Mouse (Mus musculus) C2C12 (cell line): ENCODE results near the gene Clstn2. TPM values are rescaled to one million over a fixed set of nuclear protein-coding genes. Genes with fewer than 3 reads are reported as not detected.

ENCODE experiments used
- H3K27me3 ChIP-seq: one replicate; pipeline ENCODE4 v1.6.1; 2011; ENCODE audit not compliant: control insufficient read depth, insufficient read depth, insufficient read length
- H3K36me3 ChIP-seq: one replicate; pipeline ENCODE4 v1.6.1; 2011; ENCODE audit not compliant: control insufficient read depth, insufficient read depth
- H3K4me3 ChIP-seq: one replicate; pipeline ENCODE4 v1.5.1; 2011; ENCODE audit warnings: mild to moderate bottlenecking, control low read depth; ENCODE audit not compliant: poor library complexity, insufficient read depth, severe bottlenecking
- H3K79me2 ChIP-seq: one replicate; pipeline ENCODE4 v1.6.1; 2011; ENCODE audit not compliant: control insufficient read depth, insufficient read depth
- H3K79me3 ChIP-seq: one replicate; pipeline ENCODE4 v1.6.1; 2011; ENCODE audit warnings: low read depth, control low read depth
- H3ac ChIP-seq: one replicate; pipeline ENCODE3; 2011; ENCODE audit warnings: low read depth; ENCODE audit not compliant: control insufficient read depth, insufficient read length
- CEBPB ChIP-seq: IDR thresholded peaks from one replicate; pipeline ENCODE4 v1.6.1; 2011; ENCODE audit warnings: low read depth, mild to moderate bottlenecking, control low read depth, moderate library complexity
- CTCF ChIP-seq: IDR thresholded peaks from one replicate; pipeline ENCODE4 v1.5.1; 2011; ENCODE audit not compliant: control insufficient read depth, insufficient read depth, insufficient read length
- FOSL1 ChIP-seq: IDR thresholded peaks from one replicate; pipeline ENCODE4 v1.8.0; 2011; ENCODE audit warnings: mild to moderate bottlenecking, low read length; ENCODE audit not compliant: poor library complexity, insufficient read depth, severe bottlenecking
- MAX ChIP-seq: IDR thresholded peaks from one replicate; pipeline ENCODE4 v1.6.1; 2011; ENCODE audit warnings: mild to moderate bottlenecking, control low read depth
- MYOD1 ChIP-seq: IDR thresholded peaks from one replicate; pipeline ENCODE4 v1.6.1; 2011; ENCODE audit warnings: low read depth; ENCODE audit not compliant: control insufficient read depth, insufficient read length
- MYOG ChIP-seq: IDR thresholded peaks from one replicate; pipeline ENCODE4 v1.6.1; 2011; ENCODE audit not compliant: control insufficient read depth, insufficient read length; ENCODE audit errors: extremely low read depth
- USF1 ChIP-seq: IDR thresholded peaks from one replicate; pipeline ENCODE4 v1.6.1; 2011; ENCODE audit warnings: low read depth, mild to moderate bottlenecking, control low read depth, moderate library complexity
- polyA plus RNA-seq: library from polyadenylated mRNA; unstranded; fragments of >200 nt; fragmentation: generic; extraction: Trizol; gene quantifications from one replicate; pipeline ENCODE4 v1.2.1, GENCODE M21; 2012; ENCODE audit warnings: missing spikeins

The Clstn2 gene
- polyA plus RNA-seq, 1 experiment, result 0.01 TPM

DNA sequence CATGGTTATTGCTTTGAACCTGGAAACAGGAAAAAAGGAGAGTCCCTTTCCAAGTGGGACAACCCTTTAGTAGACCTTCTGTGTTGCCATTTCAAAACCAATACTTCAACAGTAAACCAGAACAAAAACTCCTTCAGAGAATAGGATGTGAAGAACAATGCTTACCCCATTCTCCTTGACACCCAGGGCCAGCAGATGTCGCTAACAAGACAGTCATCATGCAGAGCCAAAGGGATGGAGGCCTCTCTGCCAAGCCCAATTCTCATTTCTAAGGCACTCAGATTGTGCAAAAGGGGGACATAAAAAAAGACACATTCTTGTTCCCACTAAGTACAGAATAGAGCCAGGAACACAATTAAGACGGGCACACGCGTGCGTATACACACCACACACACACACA is 16.4 kb downstream of the Clstn2 start:
- Histone ChIP-seq H3K79me3 (no peaks in the 10 kb centered on the region), H3K36me3 (no peaks in the 10 kb centered on the region), H3K27me3 (no peaks in the 10 kb centered on the region), H3K79me2 (no peaks in the 10 kb centered on the region), H3ac (no peak overlapping the region), H3K4me3 (no peak overlapping the region)
- TF ChIP-seq MYOG, result no peak
- no peak for TF ChIP-seq MYOD1
- TF ChIP-seq USF1, result no peak
- no peak for TF ChIP-seq CTCF
- no peak for TF ChIP-seq CEBPB
- TF ChIP-seq FOSL1, result no peak
- TF ChIP-seq MAX, result no peak

DNA sequence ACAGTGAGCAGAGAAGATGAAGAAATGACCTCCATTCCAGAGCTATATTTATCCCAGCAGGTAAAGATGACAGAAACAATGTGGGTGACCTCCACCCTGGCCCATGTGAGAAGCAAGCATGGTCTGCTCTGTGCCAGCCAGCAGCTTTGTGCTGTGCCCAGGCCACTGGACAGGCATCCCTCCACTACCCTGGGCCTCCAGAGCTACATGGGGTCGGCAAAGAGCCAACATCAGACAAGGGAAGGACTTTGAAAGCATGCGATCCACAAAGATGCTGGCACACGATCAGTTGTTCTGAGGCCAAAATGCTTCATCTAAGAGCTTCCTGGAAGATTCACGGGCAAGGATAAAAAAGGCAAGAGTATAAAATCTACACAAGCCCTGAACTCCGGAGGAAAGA is 36.6 kb downstream of the Clstn2 start:
- Histone ChIP-seq H3K4me3 (no peak overlapping the region), H3K27me3 (no peaks in the 10 kb centered on the region), H3K79me2 (no peaks in the 10 kb centered on the region), H3K36me3 (no peaks in the 10 kb centered on the region), H3ac (no peak overlapping the region), H3K79me3 (no peaks in the 10 kb centered on the region)
- TF ChIP-seq MYOD1 (no peak), CTCF (no peak), MAX (no peak), USF1 (no peak), CEBPB (no peak), MYOG (no peak), FOSL1 (no peak)

DNA sequence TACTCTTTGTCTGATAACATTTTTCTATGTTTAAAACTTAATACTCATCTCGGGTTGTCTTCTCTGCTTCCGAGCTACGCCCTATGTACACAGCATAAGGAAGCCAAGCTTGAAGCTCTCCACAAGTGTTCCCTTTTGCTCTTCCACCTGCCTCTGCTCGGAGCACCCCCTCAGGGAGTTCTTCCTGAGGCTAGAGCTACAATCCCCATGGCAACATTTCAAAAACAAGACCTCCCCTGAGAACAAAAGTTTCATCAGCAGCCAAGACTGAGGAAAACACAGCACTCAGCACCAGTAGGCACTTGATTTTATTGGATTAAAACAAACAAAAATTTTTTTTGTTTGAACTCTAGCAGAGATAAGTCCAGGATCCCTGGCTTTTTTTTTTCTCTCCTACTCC is 37.3 kb downstream of the Clstn2 start:
- TF ChIP-seq MYOD1 (no peak), MAX (no peak), MYOG (no peak), USF1 (no peak), CTCF (no peak), FOSL1 (no peak), CEBPB (no peak)
- H3ac ChIP-seq, result no peak overlapping the region
- H3K79me3 ChIP-seq, result no peaks in the 10 kb centered on the region
- no peaks in the 10 kb centered on the region for H3K36me3 ChIP-seq
- no peaks in the 10 kb centered on the region for H3K79me2 ChIP-seq
- H3K27me3 ChIP-seq, result no peaks in the 10 kb centered on the region
- H3K4me3 ChIP-seq, result no peak overlapping the region

DNA sequence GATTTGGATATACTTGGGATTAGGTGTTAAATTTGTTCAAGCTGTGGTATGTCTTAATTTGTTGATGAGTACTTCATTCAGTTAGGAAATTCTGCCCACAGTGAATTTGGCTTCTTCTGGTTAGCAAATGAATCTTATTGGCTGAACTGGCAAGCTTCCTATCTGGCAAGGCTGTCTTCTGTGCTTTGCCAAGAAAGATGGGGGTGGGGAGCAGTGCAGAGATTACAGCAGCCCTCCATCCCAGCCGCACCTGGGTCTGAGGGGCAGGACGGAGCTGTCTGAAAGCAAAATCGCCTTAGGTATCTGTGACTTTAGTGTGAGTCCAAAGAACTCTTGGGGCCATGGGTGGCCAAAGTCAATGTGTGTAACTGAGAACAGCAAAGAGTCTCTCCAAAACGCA is 40.9 kb downstream of the Clstn2 start:
- no peaks in the 10 kb centered on the region for H3K79me3 ChIP-seq
- no peak overlapping the region for H3K4me3 ChIP-seq
- no peaks in the 10 kb centered on the region for H3K36me3 ChIP-seq
- no peak overlapping the region for H3ac ChIP-seq
- no peaks in the 10 kb centered on the region for H3K79me2 ChIP-seq
- no peaks in the 10 kb centered on the region for H3K27me3 ChIP-seq
- no peak for TF ChIP-seq CTCF
- TF ChIP-seq MAX, result no peak
- TF ChIP-seq CEBPB, result no peak
- TF ChIP-seq MYOD1, result no peak
- no peak for TF ChIP-seq FOSL1
- TF ChIP-seq MYOG, result no peak
- no peak for TF ChIP-seq USF1

DNA sequence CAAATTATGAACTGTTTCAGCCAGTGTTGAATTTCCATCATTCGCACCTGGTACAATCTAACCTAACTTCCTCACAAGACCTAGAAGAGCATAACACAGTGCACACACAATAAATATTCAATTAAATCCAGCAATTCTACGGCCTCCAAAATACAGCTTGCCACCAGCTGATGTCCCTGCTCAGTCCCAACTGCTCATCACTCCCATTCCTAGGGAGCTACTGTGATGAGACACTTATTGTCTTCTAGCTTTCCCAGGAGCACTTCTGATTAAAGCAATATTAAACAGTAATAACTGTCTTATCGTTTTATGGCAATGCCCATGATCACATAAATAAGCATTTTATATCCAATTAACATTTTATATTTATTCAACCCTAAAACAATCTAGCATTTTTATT is 55.6 kb downstream of the Clstn2 start:
- Histone ChIP-seq H3K4me3 (no peak overlapping the region), H3K36me3 (no peaks in the 10 kb centered on the region), H3K79me2 (no peaks in the 10 kb centered on the region), H3K79me3 (no peaks in the 10 kb centered on the region), H3K27me3 (no peaks in the 10 kb centered on the region), H3ac (no peak overlapping the region)
- no peak for TF ChIP-seq USF1
- TF ChIP-seq FOSL1, result no peak
- no peak for TF ChIP-seq CTCF
- no peak for TF ChIP-seq MYOD1
- no peak for TF ChIP-seq MYOG
- TF ChIP-seq CEBPB, result no peak

DNA sequence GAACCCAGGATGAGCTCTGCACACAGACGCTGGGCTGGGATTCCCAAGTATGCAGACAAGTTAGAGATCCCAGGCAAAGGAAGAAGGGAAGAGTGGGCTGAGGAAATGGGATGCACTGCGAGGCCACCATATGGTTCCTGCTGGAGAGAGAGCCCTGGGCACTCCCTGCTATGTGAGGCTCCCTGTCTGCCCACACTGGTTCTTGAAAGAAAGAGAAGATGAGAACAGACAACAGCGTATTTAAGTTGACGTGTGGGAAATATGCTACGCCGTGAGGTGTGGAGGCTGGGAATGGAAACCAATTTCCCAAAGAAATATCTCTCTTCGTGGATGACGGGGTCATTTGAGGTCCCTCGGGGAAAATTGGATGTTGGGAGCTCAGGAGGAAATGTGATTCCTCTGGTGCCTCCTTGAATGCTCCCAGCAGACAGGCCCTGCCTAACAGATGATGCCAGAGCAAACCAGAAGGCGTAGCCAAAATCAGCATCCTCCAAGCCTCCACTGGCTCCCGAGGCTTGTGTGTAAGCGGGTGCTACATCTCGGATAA is 58.1 kb downstream of the Clstn2 start:
- TF ChIP-seq CTCF (no peak), FOSL1 (no peak), MYOG (no peak), USF1 (no peak), CEBPB (no peak), MYOD1 (no peak), MAX (no peak)
- Histone ChIP-seq H3K27me3 (no peaks in the 10 kb centered on the region), H3K79me2 (no peaks in the 10 kb centered on the region)

More for the DNA sequence above, 58.1 kb downstream of the Clstn2 start:
- Histone ChIP-seq H3K79me3 (no peaks in the 10 kb centered on the region), H3K4me3 (no peak overlapping the region), H3K36me3 (no peaks in the 10 kb centered on the region), H3ac (no peak overlapping the region)
